Mouse (Mus musculus): ENCODE measurements around the gene Lingo4.

The Lingo4 gene

DNA sequence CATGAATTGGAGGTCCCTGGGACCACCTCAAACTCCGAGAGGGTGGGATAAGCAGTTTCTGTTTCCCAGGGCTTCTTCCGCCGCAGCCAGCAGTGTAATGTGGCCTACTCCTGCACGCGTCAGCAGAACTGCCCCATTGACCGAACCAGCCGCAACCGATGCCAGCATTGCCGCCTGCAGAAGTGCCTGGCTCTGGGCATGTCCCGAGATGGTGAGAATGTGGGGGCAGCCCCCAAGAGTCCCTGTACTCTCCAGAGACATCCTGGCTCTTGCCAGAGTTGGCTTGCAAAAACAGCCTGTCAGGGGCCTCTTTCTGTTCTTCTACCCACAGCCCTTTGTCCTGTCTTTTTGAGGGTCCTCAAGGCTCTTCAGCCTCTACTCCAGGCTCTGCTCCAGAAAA lies 10.9 kb upstream of the Lingo4 start:
- no peak for DNase-seq (ENCODE audit: low spot score in 2 of 2)

DNA sequence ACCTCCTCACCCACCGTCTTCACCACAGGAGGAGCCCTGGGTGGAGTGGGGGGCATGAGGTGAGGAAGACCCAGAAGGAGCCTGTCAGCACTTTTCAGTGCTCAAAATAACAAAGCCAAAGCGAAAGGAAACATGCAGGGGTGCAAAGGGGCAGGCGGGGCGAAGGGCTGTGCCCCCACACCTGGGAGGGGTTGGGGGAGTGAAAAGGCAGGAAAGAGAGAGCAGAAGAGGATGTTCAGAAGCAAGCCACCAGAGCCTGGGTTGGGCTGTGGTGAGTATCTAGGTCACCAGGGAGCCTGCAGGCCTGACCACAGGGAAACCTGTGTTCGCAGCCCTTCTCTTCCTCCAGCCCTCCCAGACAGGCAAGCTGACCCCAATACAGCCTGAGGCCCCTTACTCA lies 10.3 kb upstream of the Lingo4 start:
- no peak for DNase-seq (ENCODE audit: low spot score in 2 of 2)

DNA sequence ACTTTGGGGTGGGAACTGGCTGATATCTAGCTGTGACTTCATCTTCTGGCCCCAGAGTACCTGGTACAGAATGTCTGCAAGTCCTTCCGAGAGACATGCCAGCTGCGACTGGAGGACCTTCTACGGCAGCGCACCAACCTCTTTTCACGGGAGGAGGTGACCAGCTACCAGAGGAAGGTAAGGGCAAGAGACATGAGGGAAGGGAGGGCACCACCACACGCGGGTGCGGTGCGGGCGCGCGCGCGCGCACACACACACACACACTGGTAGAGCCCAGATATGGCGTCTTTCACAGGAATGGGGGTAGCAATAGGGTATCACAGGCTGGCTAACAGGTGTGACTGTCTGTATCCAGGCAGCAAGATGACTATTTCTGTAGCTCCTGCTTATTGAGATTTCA lies 8.9 kb upstream of the Lingo4 start:
- no peak for DNase-seq (ENCODE audit: low spot score in 2 of 2)

DNA sequence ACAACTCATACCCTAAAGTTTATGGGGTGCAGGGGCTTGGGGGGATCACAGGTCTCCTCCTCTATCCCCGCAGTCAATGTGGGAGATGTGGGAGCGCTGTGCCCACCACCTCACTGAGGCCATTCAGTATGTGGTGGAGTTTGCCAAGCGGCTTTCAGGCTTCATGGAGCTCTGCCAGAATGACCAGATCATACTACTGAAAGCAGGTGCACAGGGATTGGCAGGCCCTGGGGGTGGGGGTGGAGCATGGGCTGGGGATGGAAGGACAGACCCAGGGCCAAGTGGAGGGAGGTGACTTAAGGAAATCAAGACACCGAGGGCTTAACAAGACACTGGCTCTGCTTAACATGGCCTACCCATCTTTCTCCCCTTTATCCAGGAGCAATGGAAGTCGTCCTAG lies 7.3 kb upstream of the Lingo4 start:
- DNase-seq (ENCODE audit: low spot score in 2 of 2), result no peak

DNA sequence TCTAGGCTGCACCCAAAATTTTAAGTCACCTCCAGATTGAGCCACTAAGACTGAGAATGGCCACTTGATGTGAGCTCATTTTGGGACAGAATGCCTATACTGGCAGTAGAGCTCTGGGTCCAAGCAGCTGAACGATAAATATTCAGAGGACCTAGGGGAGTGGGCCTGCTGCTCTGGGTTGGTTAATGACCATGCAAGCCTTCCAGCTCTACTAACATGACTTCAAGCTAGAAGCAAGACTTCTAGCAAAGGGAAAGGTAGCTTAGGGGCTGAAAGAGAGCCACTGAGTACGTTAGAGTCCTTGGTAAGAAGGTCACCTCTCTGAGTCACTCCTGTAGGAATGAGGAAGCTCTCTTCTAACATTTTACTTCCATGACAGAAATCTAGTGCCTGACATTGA lies 6.2 kb upstream of the Lingo4 start:
- DNase-seq (ENCODE audit: low spot score in 2 of 2), result no peak

DNA sequence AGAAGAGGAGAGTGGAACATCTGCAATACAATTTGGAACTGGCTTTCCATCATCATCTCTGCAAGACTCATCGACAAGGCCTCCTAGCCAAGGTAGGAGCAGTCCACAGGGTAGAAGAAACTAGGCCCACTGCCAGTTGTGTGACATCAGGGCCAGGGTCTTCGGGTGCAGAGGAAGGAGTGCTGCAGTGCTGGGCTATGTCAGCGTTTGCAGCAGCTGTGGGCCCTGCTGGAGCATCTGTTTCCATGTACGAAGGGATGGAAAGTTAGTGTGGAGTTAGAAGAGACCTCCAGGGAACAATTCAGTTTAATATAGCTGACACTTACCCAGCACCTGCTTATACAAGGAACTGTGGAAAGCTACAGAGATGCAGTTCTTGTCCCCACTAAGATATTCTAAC lies 5.3 kb upstream of the Lingo4 start:
- DNase-seq (ENCODE audit: low spot score in 2 of 2), result no peak

DNA sequence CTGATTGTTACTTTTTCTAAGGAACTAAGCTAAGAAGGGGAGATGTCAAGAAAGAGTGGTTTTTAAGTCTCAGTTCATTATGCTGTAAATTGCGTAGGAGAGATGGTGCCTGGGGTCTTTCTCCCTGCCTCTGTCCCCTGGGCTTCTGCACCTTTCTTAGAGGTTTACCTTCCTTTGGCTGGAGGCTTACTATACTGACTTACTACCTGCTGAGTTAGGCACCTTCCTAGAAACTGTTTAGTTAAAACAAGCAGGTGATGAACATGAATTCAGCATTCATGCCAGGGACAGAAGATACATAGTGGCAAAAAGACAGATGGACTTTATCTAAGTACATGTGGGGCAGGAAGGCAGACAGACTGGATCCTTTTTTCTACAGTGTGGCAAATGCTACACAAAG lies 2.0 kb upstream of the Lingo4 start:
- no peak for DNase-seq (ENCODE audit: low spot score in 2 of 2)

DNA sequence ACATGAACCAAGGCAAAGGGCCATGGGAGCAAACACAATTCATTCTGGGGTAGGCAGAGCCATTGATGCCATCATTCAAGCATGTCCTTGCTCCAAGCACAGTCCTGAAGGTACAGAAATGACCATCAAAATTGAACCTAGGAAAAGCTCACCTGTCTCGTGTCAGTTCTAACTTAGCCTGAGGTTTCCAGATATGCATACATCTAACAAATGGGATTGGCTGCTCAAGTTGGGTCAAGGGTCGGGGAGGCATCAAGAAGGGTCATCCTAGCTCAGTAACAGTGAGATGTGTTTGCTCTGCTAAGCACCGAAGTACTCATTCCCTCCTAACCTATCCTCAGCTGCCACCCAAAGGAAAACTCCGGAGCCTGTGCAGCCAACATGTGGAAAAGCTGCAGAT lies 1.5 kb upstream of the Lingo4 start:
- no peak for DNase-seq (ENCODE audit: low spot score in 2 of 2)

DNA sequence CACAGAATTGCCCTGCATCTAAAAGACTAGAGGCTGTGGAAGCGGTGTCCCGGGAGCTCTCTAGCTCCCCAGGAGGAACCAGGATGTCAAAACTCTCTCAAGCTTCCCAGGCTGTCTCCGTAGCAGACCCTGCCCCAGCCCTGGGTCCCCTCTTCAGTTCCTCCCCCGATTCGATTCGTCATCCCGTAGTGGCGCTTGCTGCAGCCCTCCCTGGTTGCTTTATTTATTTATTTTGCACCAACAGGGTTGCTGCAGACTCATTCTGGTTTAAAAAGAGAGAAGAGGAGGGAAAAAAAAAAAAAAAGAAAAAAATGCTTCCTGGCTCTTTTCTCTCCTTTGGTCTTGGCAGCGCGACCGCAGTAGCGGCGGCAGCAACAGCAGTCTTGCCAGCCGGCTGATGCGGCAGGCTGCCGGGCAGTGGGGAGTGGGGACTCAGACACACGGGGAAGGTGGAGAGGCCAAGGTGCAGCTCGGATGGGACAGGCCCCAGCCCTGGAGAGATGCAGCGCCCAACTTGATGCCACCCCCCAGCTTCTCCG lies 695 bp downstream of the Lingo4 start:
- no peak for DNase-seq (ENCODE audit: low spot score in 2 of 2)

DNA sequence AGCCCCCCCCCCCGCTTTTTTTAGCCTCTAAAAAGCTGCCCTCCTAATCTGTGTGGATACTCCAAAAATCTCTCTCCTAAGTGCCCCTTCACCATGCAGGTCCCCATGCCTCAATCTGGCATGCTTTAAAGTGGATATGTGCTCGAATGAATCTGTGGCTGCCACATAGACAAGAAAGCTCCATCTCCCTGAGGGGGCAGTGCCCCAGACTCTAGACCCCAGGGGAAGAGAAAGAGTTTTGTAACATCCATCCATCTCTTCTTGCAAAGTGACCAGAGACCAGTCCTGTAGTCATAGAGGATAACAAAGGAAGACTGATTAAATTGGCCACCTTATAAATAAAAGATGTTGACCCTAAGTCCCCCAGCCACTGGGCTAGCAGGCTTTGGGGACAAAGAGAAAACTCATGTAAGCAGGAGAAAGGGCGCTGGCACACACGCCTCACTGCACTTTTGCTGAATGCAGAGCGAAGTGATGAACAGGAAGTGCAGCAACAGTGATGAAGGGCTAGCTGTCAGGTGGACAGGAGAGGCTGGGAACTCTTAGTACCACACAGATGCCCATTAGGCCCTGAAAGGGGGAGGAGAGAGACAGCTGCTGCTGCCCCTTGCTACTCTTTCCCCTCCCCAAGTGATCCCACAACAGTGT lies 1.5 kb downstream of the Lingo4 start:
- DNase-seq (ENCODE audit: low spot score in 2 of 2), result no peak

DNA sequence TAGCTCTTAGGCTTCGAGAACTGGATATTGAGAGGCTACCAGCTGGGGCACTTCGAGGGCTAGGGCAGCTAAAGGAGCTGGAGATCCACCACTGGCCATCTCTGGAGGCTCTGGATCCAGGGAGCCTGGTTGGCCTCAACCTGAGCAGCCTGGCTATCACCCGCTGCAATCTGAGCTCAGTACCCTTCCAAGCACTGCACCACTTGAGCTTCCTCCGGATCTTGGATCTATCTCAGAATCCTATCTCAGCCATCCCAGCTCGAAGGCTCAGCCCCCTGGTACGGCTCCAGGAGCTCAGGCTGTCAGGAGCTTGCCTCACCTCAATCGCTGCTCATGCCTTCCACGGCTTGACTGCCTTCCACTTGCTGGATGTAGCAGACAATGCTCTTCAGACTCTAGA lies 4.1 kb downstream of the Lingo4 start:
- DNase-seq (ENCODE audit: low spot score in 2 of 2), result no peak

DNA sequence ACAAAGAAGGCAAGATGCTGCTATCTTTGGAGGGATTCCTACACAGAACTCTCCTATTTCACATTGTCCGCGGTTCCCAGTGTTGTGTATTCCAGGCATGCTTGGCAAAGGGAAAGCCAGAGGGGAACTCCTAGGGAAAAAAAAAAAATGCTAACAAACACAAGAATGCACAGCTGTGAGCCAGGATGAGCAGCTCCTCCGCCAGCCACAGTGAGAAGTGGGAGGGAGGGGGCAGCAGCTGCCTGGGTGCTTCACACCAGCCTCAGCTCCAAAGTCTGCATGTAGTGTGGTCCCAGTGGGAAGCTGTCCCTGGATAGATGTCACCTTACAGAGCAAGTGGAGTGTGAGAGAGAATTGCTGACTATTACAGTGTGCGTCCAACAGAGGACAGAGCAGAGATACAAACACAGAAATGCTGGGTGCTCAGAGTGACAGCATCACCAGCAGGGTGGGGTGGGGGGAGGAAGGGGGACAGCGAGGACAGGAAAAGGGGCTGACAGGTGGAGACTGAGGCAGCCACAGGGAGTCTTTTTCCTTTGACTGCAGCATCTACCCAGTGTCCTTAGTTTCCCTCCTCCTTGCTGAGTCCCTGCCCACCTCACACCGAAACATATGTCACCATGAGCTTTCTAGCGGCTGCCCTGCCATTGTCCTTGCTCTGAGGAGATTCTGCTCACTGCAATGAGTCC lies 6.2 kb downstream of the Lingo4 start:
- DNase-seq (ENCODE audit: low spot score in 2 of 2), result no peak

DNA sequence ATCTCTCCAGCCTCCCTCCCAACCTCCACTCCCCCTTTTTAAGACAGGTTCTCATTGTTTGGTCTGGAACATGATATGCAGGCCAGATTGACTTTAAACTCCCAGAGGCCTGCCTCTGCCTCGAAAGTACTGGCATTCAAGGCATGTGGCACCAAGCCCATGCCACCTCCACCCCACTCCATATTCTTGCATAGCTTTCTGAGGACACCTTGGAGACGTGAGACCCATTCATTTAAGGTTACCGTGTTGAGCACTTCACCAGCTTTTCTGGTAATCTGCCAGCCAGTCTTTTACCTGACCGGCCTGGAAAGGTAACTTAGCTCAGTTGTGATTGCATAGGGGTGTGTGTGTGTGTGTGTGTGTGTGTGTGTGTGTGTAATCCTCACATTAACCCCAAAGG lies 7.2 kb downstream of the Lingo4 start:
- no peak for DNase-seq (ENCODE audit: low spot score in 2 of 2)

DNA sequence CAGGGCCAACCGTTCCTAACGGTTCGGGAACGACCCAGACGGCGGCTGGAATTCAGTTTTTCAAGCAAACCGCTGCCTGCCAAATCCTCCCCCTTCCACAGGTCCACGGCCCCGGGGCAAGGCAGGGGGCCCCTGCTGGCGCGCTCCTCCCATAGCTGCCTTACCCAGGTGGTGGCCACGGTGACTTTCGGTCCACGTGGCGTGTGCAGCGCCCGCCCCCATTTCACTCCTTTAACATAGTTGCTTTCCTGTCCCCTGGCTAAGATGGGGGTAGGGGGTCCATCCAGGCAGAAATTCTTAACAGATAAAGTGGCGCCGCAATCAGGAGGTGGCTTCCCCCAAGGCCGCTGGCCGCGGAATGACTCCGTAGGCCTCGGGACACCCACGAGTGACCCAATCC lies 14.2 kb downstream of the Lingo4 start:
- DNase-seq (ENCODE audit: low spot score in 2 of 2), result no peak

DNA sequence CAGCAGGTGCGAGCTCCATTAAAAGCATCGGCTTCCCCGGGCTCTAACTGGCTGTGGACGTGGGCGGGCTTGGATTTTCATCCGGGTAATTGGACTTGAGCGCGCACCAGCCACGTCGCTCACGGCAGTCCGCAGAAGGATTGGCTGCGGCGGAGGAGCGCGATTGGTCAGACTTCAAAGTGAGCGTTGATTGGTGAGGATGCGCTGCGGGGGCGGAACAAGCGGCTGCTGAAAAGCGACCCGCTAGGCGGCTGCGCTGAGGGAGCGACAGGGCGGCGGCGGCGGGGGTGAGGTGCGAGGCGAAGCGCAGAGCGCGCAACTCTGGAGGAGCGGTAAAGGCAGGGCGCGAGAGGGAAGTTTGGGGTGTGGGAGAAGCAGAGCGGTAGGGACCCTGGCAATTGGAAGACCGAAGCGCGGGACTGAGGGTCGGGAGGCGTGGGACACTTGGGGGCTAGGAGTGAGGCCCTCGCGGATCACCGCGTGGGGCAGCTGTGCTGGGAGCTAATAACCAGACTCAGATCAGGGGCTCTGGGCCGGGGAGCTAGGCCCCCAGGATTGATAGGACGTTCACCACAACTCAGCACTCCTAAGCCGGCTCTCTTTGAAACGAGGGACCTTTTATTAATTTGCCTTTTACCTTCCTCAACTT lies 14.8 kb downstream of the Lingo4 start, which contains the start of gene Tdrkh:
Gene Tdrkh (plus strand): TSS at position 243 of the 649 bp plus-strand sequence.
- peak; percentile 74 to 80 for DNase-seq (ENCODE audit: low spot score in 2 of 2)

DNA sequence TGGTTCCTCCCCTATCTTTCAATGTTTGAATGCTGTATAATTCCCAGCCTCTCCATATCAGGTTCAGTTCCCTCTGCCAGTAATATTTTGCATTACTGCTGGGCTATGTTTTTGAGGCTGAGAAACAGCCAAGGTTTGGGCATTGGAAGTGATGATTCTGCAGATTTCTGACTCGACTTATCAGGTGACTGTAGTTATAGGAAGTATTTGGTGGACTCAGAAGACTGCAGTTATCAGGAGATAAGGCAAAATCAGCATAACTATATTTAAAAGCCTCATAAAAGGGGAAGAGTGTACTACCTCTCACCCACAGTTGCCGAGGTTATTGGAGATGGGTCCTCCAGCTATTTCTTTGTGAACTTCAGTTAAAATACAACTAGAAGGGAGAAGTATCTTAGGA lies 32.7 kb downstream of the Lingo4 start:
- DNase-seq (ENCODE audit: low spot score in 2 of 2), result no peak

DNA sequence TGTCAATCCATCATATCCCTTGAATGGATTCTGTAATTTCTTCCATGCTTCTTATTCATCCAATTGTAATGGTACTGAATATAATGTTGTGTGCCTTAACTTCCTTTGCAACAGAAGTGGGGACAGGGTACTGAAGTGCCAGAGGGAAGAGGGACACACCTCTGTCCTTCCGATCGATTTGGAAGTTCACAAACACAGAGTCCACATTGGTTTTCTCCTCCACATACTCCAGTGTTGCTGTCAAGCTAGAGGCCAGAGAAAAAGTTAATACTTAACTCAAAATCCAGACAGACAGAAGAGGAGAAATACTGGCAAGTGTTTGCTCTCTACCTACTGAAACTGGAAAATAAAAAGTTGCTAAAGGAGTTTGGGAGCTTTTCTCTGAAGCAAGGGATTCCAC lies 36.0 kb downstream of the Lingo4 start:
- no peak for DNase-seq (ENCODE audit: low spot score in 2 of 2)

DNA sequence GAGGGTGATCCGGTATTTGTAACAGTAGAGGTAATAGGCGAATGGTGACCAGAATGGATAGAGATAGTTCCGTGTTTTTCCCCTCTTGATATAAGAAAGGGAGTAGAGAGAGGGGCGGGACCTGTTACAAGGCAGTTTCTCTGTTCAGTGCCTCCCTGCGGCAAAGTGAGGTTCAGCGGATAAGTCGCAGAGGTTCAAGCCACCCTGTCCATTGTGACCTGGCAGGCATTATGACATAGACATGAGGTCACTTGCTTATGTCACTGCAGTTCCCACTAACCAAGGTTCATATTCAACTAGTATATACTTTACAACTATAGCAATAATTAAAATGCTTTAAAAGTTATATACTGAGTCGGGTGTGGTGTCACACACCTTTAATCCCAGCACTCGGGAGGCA lies 38.1 kb downstream of the Lingo4 start:
- DNase-seq (ENCODE audit: low spot score in 2 of 2), result no peak

DNA sequence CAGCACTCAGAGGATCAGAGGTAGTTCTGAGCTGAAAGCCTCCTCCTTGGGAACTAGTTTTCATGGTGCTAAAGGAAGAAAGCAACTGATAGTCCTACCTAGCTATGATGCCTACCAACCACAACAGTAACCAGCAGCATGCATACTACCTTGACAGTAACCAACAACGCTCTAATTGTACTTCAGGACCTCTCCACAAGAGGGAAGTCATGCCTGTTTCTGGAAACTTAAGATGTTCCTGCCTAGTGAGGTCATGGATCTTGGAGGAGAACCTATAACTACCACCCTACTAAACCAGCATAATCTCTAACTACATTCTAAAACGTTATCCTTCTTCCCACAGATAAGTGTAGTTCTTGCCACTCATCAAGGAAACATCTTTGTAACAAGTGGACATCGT lies 42.9 kb downstream of the Lingo4 start:
- no peak for DNase-seq (ENCODE audit: low spot score in 2 of 2)

DNA sequence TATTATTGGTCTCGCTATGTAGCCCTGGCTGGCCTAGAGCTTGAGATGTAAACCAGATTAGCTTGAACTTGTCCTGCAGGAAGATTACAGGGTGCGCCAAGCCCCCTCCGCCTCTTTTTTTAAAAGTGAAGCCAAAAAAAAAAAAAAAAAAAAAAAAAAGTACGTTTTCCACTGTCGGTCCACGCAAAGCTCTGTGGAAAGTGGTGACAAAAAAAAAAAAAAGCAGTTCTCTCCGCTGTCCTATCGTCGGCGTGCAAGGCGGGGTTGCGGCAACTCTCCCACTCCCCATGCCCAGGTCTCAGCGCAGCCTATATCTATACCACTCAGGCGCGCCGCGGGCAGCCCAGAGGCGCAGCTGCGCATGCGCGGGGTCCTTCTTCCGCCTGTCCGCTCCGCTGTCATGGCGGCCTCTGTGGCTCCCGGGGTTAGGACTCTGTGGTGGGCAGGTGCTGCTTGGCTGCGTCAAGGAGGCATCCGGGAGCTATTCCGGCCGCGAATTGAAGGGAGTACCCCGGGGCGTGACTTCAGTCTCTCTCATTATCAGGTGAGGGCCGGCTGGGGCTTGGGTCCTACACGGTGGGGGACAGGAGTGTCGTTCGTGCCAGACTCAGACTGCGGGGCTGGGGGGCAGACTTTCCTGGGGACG lies 44.8 kb downstream of the Lingo4 start, which contains the start of gene Mrpl9:
Gene Mrpl9 (plus strand): TSS at position 368 of the 646 bp plus-strand sequence.
- DNase-seq (ENCODE audit: low spot score in 2 of 2), result peak; percentile 95 to 96

DNA sequence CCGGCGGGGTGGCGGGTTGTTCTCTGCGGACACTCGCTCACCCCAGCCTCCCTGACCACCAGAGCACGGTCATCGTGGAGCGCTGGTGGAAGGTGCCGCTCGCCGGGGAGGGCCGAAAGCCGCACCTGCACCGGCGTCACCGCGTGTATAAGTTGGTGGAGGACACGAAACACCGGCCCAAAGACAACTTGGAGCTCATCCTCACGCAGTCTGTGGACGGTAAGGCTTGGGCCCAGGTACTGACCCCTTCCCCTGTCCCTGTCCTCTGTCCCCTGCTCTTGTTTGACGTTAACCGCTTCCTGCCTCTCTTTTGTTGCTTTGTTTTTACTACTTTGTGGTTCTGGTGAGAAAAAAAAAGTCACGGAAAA lies 45.3 kb downstream of the Lingo4 start, which contains the start of gene Oaz3:
Gene Oaz3 (minus strand): TSS at position 319 of the 368 bp plus-strand sequence.
- no peak for DNase-seq (ENCODE audit: low spot score in 2 of 2)

DNA sequence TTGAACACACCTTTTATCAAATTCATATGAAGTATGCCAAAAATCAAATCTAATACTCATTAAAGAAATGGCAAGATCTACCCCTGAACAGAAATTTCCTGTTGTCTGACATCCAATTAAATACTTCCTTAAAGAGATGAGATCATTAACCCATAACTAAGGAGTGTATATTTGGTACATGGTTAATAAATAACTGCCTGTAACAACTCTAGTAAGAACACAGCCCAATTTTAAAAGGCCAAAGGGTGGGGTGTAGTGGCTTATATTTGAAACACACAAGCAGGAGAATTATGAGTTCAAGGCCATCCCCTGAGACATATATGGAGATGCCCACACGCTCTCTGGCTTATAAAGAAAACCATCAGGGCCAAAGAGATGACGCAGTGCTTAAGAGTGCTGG lies 51.1 kb downstream of the Lingo4 start:
- DNase-seq (ENCODE audit: low spot score in 2 of 2), result no peak
